Comparison of ENCODE assay signal across 8 mouse cellular contexts in the genomic region with DNA sequence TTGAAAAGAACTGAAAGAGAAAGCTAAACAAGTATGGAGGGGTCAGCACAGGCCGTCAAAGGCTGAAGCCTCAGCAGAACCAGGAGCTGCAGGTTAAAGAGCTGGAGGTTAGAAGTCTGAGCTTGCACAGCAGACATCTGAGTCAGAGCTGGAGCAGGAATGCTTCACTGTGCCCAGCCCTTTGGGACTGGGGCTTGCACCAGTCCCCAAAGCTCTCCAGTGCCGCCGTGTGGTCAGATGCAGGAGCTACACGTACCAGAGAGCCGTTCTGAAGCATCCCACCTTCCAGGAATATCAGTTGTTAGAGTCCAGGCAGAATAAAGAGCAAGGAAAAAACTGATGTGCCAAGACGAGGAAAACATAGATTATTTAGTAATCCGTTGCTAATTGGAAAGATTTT. TPM values are rescaled to one million over a fixed set of nuclear protein-coding genes. Genes with fewer than 3 reads are reported as not detected.
DNase-seq lines count a peak whose midpoint lies in the region; ATAC-seq and TF ChIP-seq lines count a peak whose summit lies in the region.

No protein-coding gene starts in this region.

- peak; percentile 92 for ATAC-seq in forebrain, postnatal 0 days
- peak; percentile 88 for ATAC-seq in hindbrain, embryonic 16.5 days
- peak; percentile 98 for ATAC-seq in megakaryocyte, adult 5-6 weeks (ENCODE audit: poor library complexity, severe bottlenecking)

- no peaks in the 10 kb centered on the region for H3K9me3 ChIP-seq in forebrain, postnatal 0 days (ENCODE audit: low read length)
- H3K9me3 ChIP-seq in hindbrain, embryonic 16.5 days (ENCODE audit: control insufficient read depth, low read length) = no peaks in the 10 kb centered on the region

- no peaks in the 10 kb centered on the region for H3K27me3 ChIP-seq in forebrain, postnatal 0 days (ENCODE audit: insufficient read depth, low read length)
- no peaks in the 10 kb centered on the region for H3K27me3 ChIP-seq in hindbrain, embryonic 16.5 days (replicated peaks; ENCODE audit: control insufficient read depth, insufficient read depth, low read length)

- peak; percentile 89 for TF ChIP-seq CTCF in forebrain, postnatal 0 days (IDR thresholded peaks at IDR 0.05; ENCODE audit: low read depth)
- peak; percentile 84 for TF ChIP-seq CTCF in left cerebral cortex, adult 2 months (IDR thresholded peaks at IDR 0.05)

- WGBS in forebrain, postnatal 0 days = 4% methylated on average over 7 of the region's 7 CpGs
- WGBS in hindbrain, embryonic 16.5 days = under 1% methylated on average over 7 of the region's 7 CpGs

- peak; percentile 64 for DNase-seq in ovary, postnatal 36 days (ENCODE audit: low spot score)
- no peak for DNase-seq in ovary, postnatal 10 days (ENCODE audit: low spot score)
- peak; percentile 33 for DNase-seq in cerebellum, adult 9-10 months
- DNase-seq in forebrain, postnatal 0 days = peak; percentile 74
- DNase-seq in left cerebral cortex, adult 2 months (ENCODE audit: extremely low spot score in 1 of 2, low spot score in 2 of 2) = peak; percentile 62 to 69
- DNase-seq in skeletal muscle tissue, adult 2 months (ENCODE audit: low read depth, low spot score) = peak; percentile 74

- no peak overlapping the region for H3K9ac ChIP-seq in forebrain, postnatal 0 days
- no peak overlapping the region for H3K9ac ChIP-seq in hindbrain, embryonic 16.5 days (ENCODE audit: low read depth, low read length)

- H3K4me1 ChIP-seq in forebrain, postnatal 0 days (ENCODE audit: insufficient read depth) = no peaks in the 10 kb centered on the region
- H3K4me1 ChIP-seq in hindbrain, embryonic 16.5 days (ENCODE audit: control insufficient read depth, insufficient read depth, low read depth, low read length) = no peaks in the 10 kb centered on the region

- H3K4me3 ChIP-seq in forebrain, postnatal 0 days (ENCODE audit: low read depth, low read length) = no peak overlapping the region
- no peak overlapping the region for H3K4me3 ChIP-seq in hindbrain, embryonic 16.5 days (ENCODE audit: low read length)
- H3K4me3 ChIP-seq in left cerebral cortex, adult 2 months = no peak overlapping the region

- no peak overlapping the region for H3K27ac ChIP-seq in forebrain, postnatal 0 days (ENCODE audit: low read depth, low read length)
- no peak overlapping the region for H3K27ac ChIP-seq in hindbrain, embryonic 16.5 days (ENCODE audit: low read depth, low read length)
- H3K27ac ChIP-seq in left cerebral cortex, adult 2 months = no peak overlapping the region

- H3K4me2 ChIP-seq in forebrain, postnatal 0 days (ENCODE audit: low read depth) = no peak overlapping the region
- no peak overlapping the region for H3K4me2 ChIP-seq in hindbrain, embryonic 16.5 days (ENCODE audit: low read length)

- intact Hi-C loops in left cerebral cortex, adult 2 months (cut with DNase I) = no loop called here

- H3K36me3 ChIP-seq in forebrain, postnatal 0 days (ENCODE audit: insufficient read depth) = no peaks in the 10 kb centered on the region
- no peaks in the 10 kb centered on the region for H3K36me3 ChIP-seq in hindbrain, embryonic 16.5 days (ENCODE audit: control insufficient read depth, insufficient read depth, low read length)

RNA-seq across cellular contexts. Expression of gene Shcbp1l, which starts 23.2 kb away (rescaled TPM):
- 3.1 and 3.3 TPM in 2 replicates for total RNA-seq in forebrain, postnatal 0 days (2014; rRNA removed)
- 0.67 and 1.4 TPM in 2 replicates for polyA plus RNA-seq in forebrain, postnatal 0 days (2015; fragmentation: Nextera tagmentation; extraction: Ambion mirVana)
- 0.63 and 0.97 TPM in 2 replicates for polyA plus RNA-seq in hindbrain, embryonic 16.5 days (2015; fragmentation: Nextera tagmentation; extraction: Ambion mirVana)
- total RNA-seq in left cerebral cortex, adult 2 months (2021) = 1 to 10 TPM; 2.2 to 3.0 TPM
- total RNA-seq in megakaryocyte, adult 5-6 weeks (2015) = 0.13 and 2.4 TPM in 2 replicates
- 0.08 and 0.51 TPM in 2 replicates for total RNA-seq in megakaryocyte, adult 5-6 weeks (2017)
